Mouse (Mus musculus) brown adipose tissue, adult 24 weeks (tissue): Measurements from ENCODE around the gene Scyl1. TPM values are rescaled to one million over a fixed set of nuclear protein-coding genes. Genes with fewer than 3 reads are reported as not detected.
"Not testable (repeated sequence)": the region's sequence is repeated elsewhere in the genome, so short reads cannot be mapped to it uniquely, and the experiment has no call there.

ENCODE experiments used
- H3K27ac ChIP-seq: fragments of 200-500 bp; replicated peaks from 2 replicates; pipeline ENCODE4 v1.5.1; 2012; ENCODE audit warnings: low read depth, mild to moderate bottlenecking, low read length
- H3K4me1 ChIP-seq: fragments of 200-500 bp; 2 replicates; pipeline ENCODE4 v1.6.1; 2012; ENCODE audit warnings: low read length, mixed read lengths; ENCODE audit not compliant: control insufficient read depth, insufficient read depth, insufficient read length
- H3K4me3 ChIP-seq: fragments of 200-500 bp; 2 replicates; pipeline ENCODE4 v1.5.1; 2012; ENCODE audit warnings: low read depth, mild to moderate bottlenecking, low read length, moderate library complexity; ENCODE audit not compliant: insufficient read depth
- polyA plus RNA-seq: library from polyadenylated mRNA; stranded (reverse); fragments of >200 nt; gene quantifications from 2 replicates; pipeline ENCODE4 v1.2.4, GENCODE M21; 2012; ENCODE audit not compliant: missing spikeins, insufficient read depth, insufficient read length

Scyl1 gene
- 49.2 and 54.3 TPM in 2 replicates for polyA plus RNA-seq

DNA sequence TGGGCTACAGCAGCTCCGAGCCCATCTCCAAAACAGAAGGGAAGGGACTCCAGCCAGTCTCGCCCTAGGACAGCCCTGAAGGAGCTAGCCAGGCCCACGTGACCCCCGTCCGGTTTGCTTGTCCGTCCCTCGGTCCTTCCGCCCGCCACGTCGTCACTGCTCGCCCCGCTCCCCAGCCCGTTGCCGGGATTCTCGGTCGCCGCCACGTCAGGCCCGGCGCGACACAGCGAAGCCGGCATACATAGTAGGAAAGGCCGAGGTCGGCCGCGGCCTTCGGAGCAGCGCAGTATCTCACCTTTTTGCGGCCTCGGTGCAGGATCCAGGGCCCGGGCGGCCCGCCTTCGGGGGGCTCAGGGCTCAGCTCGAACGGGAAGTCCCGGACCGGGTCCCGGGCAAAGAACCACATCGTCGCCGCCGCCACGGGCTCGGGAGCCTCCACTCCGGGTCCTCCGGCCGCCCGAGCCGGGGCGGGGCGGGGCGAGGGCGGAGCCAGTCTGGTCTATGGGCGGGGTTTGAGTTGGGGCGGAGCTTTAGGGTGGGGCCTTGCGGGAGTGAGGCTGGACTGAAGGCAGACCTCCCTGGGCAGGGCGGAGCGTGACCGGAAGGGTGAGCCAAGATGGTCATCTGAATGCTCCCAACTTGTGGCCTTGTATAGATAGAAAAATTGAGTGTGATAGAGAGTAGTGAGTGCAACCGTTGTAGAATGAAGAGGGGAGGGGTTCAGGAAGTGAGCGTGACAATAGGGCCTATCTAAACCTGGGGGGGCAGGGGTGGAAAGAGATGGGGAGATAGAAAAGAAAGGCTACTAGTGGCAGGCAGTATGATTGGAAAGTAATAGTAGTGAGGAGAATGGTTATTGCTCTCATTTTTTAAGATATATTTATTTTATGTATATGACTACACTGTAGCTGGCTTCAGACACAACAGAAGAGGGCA, at the start of gene Scyl1:
Gene Scyl1 (minus strand): TSS at position 495 of the 936 bp plus-strand sequence.
- Histone ChIP-seq H3K4me3 (peak within 1 kb of the TSS; percentile 83), H3K27ac (peak within 1 kb of the TSS; percentile 81)

DNA sequence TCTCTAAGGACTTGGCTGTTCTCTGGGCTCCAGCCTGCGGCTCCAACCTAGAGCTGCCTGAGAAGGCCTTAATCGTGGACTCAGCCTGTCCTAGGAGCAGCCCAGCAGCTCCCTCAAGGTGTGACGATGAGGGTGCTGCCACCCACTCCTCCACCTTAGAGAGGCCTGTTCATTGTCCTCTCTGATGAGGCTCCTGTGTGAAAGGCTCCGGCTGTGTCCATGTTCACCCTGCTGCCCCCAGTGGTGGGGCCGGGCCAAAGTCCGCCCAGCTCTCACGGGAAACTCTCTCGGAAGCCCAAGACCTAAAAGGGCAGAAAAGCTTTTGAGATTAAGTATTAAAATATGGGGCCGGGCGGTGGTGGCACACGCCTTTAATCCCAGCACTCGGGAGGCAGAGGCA, 48.3 kb upstream of the Scyl1 start:
- Histone ChIP-seq H3K27ac (peak overlapping the region; percentile 62), H3K4me1 (peaks cover 19% of the 10 kb centered on the region), H3K4me3 (no peak overlapping the region)

More for the DNA sequence above, at the start of gene Scyl1:
- H3K4me1 ChIP-seq, result peaks cover 7% of the 10 kb centered on the region

GRCm38 (mm10) chr19:5818590-5818977, 47.4 kb upstream of the Scyl1 start:
- peak overlapping the region; percentile 7; the same call in 1 of the 2 replicates for H3K27ac ChIP-seq
- H3K4me1 ChIP-seq, result peaks cover 13% of the 10 kb centered on the region
- H3K4me3 ChIP-seq, result no peak overlapping the region

GRCm38 (mm10) chr19:5817703-5818589, 46.7 kb upstream of the Scyl1 start:
- peaks cover 13% of the 10 kb centered on the region for H3K4me1 ChIP-seq
- H3K27ac ChIP-seq, result peak overlapping the region; percentile 100
- peak overlapping the region; percentile 55 for H3K4me3 ChIP-seq

DNA sequence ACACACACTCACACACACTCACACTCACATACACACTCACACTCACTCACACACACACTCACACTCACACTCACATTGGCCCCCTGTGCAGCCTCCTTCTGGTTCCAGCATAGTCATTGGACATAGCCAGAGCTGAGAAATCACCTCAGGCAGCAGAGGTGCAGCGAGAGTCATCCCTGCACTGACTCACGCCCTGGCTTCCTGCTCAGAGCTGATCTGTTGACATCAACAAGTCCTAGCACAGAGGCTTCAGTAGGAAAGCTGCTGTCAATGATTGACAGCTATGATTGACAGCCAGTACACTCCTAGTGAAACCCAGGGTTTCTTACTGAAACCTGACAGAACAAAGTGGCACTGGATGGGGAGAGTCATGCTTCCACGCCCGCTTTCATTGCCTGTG, 44.7 kb upstream of the Scyl1 start:
- Histone ChIP-seq H3K27ac (0 out of 2 replicates have a peak overlapping the region, but pooled peaks have one; percentile 20), H3K4me1 (peaks cover 29% of the 10 kb centered on the region), H3K4me3 (no peak overlapping the region)

DNA sequence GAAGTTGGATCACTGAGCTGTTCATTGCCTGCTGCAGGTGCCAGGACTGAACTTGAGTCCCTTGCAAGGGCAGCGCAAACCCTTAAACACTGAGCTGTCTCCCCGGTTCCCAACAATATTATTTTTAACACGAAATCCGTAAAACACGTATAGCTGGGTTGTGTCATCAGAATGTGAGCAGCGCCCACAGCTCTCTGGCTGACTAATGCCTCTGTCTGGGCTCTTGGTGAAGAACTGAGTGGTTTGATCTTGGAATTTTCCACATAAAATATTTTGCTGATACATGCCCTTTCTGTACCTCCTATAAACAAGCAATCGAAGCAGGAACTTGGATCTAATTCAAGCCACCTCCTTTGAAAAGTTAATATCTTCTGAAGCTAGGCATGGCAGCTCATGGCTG, 43.8 kb upstream of the Scyl1 start:
- peaks cover 38% of the 10 kb centered on the region for H3K4me1 ChIP-seq
- H3K27ac ChIP-seq, result peak overlapping the region; percentile 1; the same call in 1 of the 2 replicates
- H3K4me3 ChIP-seq, result no peak overlapping the region

- not testable (repeated sequence) for H3K4me3 ChIP-seq, H3K27ac ChIP-seq
- peaks cover 43% of the 10 kb centered on the region for H3K4me1 ChIP-seq
Observed at GRCm38 (mm10) chr19:5814048-5814447, 42.8 kb upstream of the Scyl1 start.

- H3K27ac ChIP-seq, result no peak overlapping the region
- H3K4me3 ChIP-seq, result no peak overlapping the region
- H3K4me1 ChIP-seq, result peaks cover 44% of the 10 kb centered on the region
Observed at GRCm38 (mm10) chr19:5813567-5813966, 42.3 kb upstream of the Scyl1 start.

DNA sequence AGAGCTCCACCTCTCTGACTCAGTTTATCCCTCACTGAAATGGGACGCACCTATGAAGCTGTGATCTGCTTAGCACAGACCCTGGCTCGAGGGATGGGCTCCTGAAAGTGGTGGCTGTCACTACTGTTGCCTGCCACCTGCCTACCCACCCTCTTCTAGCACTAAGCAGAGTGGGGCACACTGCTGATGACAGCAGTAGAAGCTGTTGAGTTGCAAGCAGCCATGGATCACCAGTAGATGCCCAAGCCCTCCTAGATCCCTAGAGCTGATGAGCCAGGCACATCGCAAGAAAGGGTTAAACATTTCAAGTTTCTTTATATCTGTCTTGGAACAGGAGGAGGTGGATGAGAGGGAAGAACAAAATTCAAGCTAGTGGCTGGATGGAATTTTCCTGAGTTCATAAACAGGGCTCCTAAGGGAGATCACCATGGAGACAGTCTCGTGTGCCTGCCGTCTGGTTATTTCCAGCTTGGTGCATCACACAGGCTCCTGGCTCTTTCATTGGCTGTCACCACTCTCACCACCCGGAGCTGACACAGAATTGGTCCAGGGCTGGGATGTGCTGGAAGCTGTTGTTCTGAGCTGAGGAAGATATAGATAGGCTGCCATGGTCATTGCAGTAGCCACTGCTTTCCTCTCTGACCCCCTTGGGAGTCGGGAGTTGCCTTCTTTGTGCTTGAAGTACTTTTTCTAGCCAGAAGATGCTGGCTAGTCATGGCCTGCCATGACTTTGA, 40.7 kb upstream of the Scyl1 start:
- Histone ChIP-seq H3K27ac (peak overlapping the region; percentile 95), H3K4me1 (peaks cover 49% of the 10 kb centered on the region), H3K4me3 (no peak overlapping the region)

- H3K4me3 ChIP-seq, result no peak overlapping the region
- H3K27ac ChIP-seq, result peak overlapping the region; percentile 95
- H3K4me1 ChIP-seq, result peaks cover 55% of the 10 kb centered on the region
Observed at GRCm38 (mm10) chr19:5810840-5811563, 39.8 kb upstream of the Scyl1 start.

GRCm38 (mm10) chr19:5810103-5810839, 39.1 kb upstream of the Scyl1 start:
- Histone ChIP-seq H3K27ac (peak overlapping the region; percentile 95), H3K4me3 (no peak overlapping the region), H3K4me1 (peaks cover 53% of the 10 kb centered on the region)

- Histone ChIP-seq H3K27ac (peak overlapping the region; percentile 95), H3K4me1 (peaks cover 55% of the 10 kb centered on the region), H3K4me3 (no peak overlapping the region)
Observed at GRCm38 (mm10) chr19:5809712-5810089, 38.5 kb upstream of the Scyl1 start.

- Histone ChIP-seq H3K27ac (peak overlapping the region; percentile 95), H3K4me3 (no peak overlapping the region), H3K4me1 (peaks cover 60% of the 10 kb centered on the region)
Observed at GRCm38 (mm10) chr19:5808955-5809711, 37.9 kb upstream of the Scyl1 start.
